Mouse (Mus musculus) CD4-positive, CD25-positive, alpha-beta regulatory T cell (primary cell): ENCODE results near the gene Rbm17. TPM values are rescaled to one million over a fixed set of nuclear protein-coding genes. Genes with fewer than 3 reads are reported as not detected.

Experiments
- polyA plus RNA-seq: library from polyadenylated mRNA; unstranded; fragments of 100-300 nt; shearing (Covaris generic); gene quantifications from one replicate; pipeline ENCODE4 v1.2.1, GENCODE M21; 2017

Gene Rbm17
- polyA plus RNA-seq = 124 TPM

DNA sequence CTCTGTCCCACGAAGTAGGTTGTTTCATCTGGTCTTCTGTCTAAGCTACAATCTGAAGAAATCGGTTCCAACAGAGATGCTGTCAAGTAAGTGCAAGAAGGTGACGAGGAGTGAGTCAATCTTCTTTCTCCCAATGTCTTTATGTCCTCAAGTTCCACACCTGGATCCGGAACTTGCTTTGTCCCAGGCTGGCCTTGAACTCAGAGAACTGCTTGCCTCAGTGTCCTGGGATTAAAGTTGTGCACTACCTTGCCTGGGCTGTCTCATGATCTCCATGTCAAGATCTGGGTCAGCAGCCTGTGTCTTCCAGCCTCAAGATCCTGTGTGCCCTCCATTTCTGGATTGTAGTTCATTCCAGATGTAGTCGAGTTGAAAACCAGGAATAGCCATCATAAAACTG is at the start of gene Rbm17:
Gene Rbm17, minus strand, starts transcription at position 101 of the 400 bp plus-strand sequence.

DNA sequence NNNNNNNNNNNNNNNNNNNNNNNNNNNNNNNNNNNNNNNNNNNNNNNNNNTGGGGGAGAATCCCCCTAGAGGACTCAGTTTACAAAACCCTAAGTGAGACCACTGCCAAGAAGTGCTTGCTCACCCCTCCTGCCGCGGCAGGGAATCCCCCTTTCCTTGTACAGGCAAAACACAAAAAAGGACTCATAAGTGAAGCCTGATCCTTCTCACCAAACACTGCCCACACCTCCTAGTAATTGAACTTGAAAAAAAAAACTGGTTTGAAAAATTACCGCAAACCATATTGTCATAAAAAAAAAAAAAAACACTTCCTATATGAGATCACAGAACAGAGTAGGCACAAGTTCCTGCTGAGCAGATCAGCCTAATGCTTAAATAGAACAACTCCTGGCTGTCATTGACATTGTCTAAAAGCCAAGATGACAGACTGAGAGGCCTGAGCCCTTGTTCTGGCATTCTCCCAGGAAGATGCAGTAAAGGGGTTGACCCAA is 38.5 kb upstream of the Rbm17 start, which contains the start of gene Il2ra:
Gene Il2ra, plus strand, starts transcription at position 357 of the 491 bp plus-strand sequence.

DNA sequence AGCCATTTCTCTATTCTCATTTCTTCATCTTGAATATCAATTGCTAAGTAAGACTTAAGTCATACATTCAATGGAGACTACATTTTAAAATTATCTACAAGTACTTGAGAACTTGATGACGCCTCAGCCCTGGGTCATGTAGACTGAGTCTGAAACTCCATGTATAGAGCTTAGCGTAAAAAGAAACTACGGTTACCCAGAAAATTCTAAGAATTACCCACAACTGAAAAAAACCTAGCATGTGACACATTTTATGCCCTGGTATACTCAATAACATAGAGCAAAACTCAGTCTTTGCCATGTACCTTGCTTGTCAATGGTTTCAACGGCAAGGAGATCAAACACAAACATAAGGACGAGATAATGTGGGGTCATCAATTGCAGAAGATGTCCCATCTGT is 21.9 kb upstream of the Rbm17 start, which contains the start of gene Gm17490:
Gene Gm17490, minus strand, starts transcription at position 375 of the 400 bp plus-strand sequence.

DNA sequence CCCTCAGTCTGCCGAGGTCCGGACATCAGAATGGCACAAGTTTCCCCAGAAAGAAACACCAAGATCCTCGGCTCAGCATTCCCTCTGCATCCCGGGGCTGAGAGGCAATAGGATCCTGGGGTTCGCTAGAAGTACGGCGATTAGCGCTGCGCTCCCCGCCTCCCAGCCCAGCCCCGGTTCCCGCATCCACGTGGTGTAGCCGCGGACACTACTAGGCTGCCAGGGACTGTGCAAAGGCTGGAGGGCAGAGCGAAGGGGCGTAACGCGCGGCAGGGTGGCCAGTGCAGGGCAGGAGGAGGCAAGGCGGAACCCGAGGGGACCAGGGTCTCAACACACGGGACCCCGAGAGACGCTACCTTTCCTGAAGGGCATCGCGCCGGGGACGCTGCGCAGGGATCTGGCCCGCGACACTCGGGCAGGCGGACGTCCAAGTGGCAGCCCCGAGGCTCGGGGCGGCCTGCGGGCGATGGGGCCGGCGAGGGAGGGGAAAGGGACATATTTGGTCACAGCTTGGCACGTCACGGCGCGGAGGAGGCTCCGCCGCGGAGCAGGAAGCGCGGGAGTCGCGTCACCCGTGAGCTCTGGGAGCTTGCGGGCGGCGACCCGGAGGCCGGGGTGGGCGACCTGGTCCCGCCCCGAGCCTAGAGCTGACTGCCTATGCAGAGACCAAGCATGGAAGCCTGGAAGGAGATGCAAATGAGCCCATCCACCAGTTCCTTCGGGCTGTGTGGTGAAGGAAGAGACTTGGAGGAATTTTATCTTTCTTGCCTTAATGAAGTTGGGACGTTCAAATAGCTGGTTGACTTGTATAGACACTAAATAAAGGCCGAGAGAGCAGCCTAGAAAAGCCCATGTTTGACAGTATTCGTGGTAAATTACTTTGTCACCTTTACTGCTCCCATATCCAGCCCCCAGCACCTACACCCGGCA is 50.2 kb downstream of the Rbm17 start, which contains the start of gene Pfkfb3:
Gene Pfkfb3, minus strand, starts transcription at position 607 of the 930 bp plus-strand sequence.

Other genes with a start within 250 kb of the Rbm17 start
- 14.9 TPM for gene Pfkfb3, start 50.1 kb downstream of the Rbm17 start, polyA plus RNA-seq
- not detected for gene Gm17490, start 22.1 kb upstream of the Rbm17 start, polyA plus RNA-seq
- 436 TPM for gene Il2ra, start 38.7 kb upstream of the Rbm17 start, polyA plus RNA-seq
- 22.9 TPM for gene Il15ra, start 101.1 kb upstream of the Rbm17 start, polyA plus RNA-seq
- gene Fbh1, start 173.4 kb upstream of the Rbm17 start, polyA plus RNA-seq = 75.4 TPM
- 72.6 TPM for gene Ankrd16, start 173.7 kb upstream of the Rbm17 start, polyA plus RNA-seq